Mouse (Mus musculus) kidney, embryonic 16.5 days (tissue): ENCODE measurements around the gene Gdpd3. TPM values are rescaled to one million over a fixed set of nuclear protein-coding genes. Genes with fewer than 3 reads are reported as not detected.
"Not testable (repeated sequence)": the region's sequence is repeated elsewhere in the genome, so short reads cannot be mapped to it uniquely, and the experiment has no call there.

ENCODE experiments used
- ATAC-seq: fragments of 200-750 bp; cut with Nextera tagmentation; 2 replicates; pipeline ENCODE4 v1.8.0; 2017; ENCODE audit warnings: moderate TSS enrichment; ENCODE audit not compliant: low FRiP score, low TSS enrichment
- H3K27ac ChIP-seq: fragments of 300-500 bp; sonication (generic); 2 replicates; pipeline ENCODE4 v1.5.1; 2014; ENCODE audit warnings: low read length
- H3K27me3 ChIP-seq: fragments of 300-500 bp; sonication (generic); 2 replicates; pipeline ENCODE4 v1.6.1; 2014; ENCODE audit warnings: low read length, control low read depth, mixed read lengths; ENCODE audit not compliant: insufficient read depth
- H3K36me3 ChIP-seq: fragments of 300-500 bp; sonication (generic); 2 replicates; pipeline ENCODE4 v1.6.1; 2014; ENCODE audit warnings: low read length, control low read depth, mixed read lengths; ENCODE audit not compliant: insufficient read depth
- H3K4me1 ChIP-seq: fragments of 300-500 bp; sonication (generic); 2 replicates; pipeline ENCODE4 v1.6.1; 2014; ENCODE audit warnings: low read length, control low read depth, mixed read lengths; ENCODE audit not compliant: insufficient read depth
- H3K4me2 ChIP-seq: fragments of 300-500 bp; sonication (generic); replicated peaks from 2 replicates; pipeline ENCODE4 v1.6.1; 2014; ENCODE audit warnings: low read depth, low read length
- H3K4me3 ChIP-seq: fragments of 300-500 bp; sonication (generic); 2 replicates; pipeline ENCODE4 v1.5.1; 2014; ENCODE audit warnings: mild to moderate bottlenecking, low read length
- H3K9ac ChIP-seq: fragments of 300-500 bp; sonication (generic); replicated peaks from 2 replicates; pipeline ENCODE4 v1.6.1; 2014; ENCODE audit warnings: low read length
- H3K9me3 ChIP-seq: fragments of 300-500 bp; sonication (generic); 2 replicates; pipeline ENCODE4 v1.6.1; 2016; ENCODE audit warnings: low read length, control low read depth
- WGBS: fragments of 180-500 bp; shearing (Covaris S2); extraction: QIAGEN DNeasy Blood & Tissue Kit; methylation state at CpG from one replicate; pipeline ENCODE4 v1.1.7; 2014; 5-methylcytosine and 5-hydroxymethylcytosine counted together
- polyA plus RNA-seq: library from polyadenylated mRNA; unstranded; fragments of >200 nt; fragmentation: Nextera tagmentation; extraction: Ambion mirVana; gene quantifications from 2 replicates; pipeline ENCODE4 v1.2.1, GENCODE M21; 2015

The Gdpd3 gene
- polyA plus RNA-seq = 1.8 and 2.0 TPM in 2 replicates

DNA sequence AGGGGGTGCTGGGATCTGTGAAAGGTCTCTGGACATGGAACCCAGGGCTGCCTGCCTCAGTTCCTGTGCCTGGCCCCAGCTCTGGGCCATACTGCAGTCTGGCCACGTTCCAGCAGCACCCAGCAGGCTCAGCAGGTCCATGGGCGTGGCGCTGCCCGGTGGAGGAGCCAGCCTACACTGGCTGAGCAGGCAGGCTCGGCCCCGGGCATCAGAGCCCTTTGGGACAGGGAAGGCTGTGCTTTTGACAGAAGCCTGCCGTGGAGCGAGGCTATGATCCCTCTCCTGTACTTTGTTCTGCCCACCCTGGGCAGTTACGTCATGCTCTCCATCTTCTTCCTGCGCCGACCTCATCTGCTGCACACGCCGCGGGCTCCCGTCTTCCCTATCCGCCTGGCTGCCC lies at the start of gene Gdpd3:
Gene Gdpd3, plus strand, starts transcription at position 134 of the 400 bp plus-strand sequence.
- no peak within 1 kb of the TSS for H3K4me3 ChIP-seq
- no peaks in the 10 kb centered on the region for H3K27me3 ChIP-seq
- H3K4me1 ChIP-seq = peaks cover 12% of the 10 kb centered on the region
- H3K4me2 ChIP-seq = no peak within 1 kb of the TSS
- no peak for ATAC-seq
- H3K9me3 ChIP-seq = no peaks in the 10 kb centered on the region
- H3K27ac ChIP-seq = no peak within 1 kb of the TSS
- peaks cover 64% of the 10 kb centered on the region for H3K36me3 ChIP-seq
- H3K9ac ChIP-seq = no peak within 1 kb of the TSS
- 87% methylated on average over 16 of the region's 16 CpGs for WGBS

DNA sequence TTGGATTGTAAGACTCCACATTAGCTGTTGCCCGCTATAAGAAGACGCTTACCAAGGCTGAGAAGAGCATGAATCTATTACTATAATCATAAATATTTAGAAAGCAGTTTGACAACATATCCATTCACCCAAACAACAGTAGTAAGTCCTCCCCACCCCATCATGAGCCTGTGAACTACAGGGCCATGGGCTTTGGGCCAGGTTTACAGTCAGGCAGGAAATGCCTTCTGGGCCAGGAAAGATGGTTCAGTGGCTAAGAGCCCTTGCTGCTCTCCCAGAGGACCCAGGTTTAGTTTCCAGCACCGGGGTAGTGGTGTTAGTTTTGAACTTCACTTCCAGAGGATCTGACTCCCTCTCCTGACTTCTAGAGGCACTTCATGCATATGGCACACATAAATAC lies 48.6 kb upstream of the Gdpd3 start:
- Histone ChIP-seq H3K27ac (no peak overlapping the region), H3K36me3 (no peaks in the 10 kb centered on the region), H3K9ac (no peak overlapping the region), H3K4me3 (no peak overlapping the region), H3K9me3 (no peaks in the 10 kb centered on the region), H3K4me1 (no peaks in the 10 kb centered on the region), H3K4me2 (no peak overlapping the region), H3K27me3 (no peaks in the 10 kb centered on the region)
- WGBS = 82% methylated on average over 3 of the region's 3 CpGs
- no peak for ATAC-seq

DNA sequence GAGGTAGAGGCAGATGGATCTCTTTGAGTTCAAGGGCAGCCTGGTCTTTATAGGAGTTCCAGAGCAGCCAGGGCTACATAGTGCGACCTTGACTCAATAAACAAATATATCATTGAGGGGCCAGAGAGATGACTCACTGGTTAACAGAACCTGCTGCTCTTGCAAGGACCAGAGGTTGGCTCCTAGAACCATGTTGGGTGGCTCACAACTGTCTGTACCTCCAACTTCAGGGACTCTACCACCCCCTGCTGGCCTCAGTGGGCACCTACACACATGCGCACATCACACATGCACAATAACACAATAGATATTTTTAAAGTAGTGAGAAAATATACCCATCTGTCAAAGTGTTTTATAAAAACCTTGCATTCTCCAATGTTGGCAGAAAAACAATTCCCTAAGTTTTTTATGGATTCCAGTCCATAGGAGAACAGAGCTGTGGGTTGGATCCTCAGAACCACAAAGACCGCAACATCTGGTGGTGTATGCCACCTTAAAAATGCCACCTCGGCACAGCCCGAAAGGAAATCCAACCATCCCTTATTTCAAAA lies 47.3 kb upstream of the Gdpd3 start:
- ATAC-seq = no peak
- Histone ChIP-seq H3K4me1 (no peaks in the 10 kb centered on the region), H3K27me3 (no peaks in the 10 kb centered on the region), H3K27ac (no peak overlapping the region), H3K9ac (no peak overlapping the region), H3K4me3 (no peak overlapping the region), H3K4me2 (no peak overlapping the region), H3K36me3 (no peaks in the 10 kb centered on the region), H3K9me3 (no peaks in the 10 kb centered on the region; the same call in 1 of the 2 replicates)
- WGBS = 87% methylated on average over 5 of the region's 5 CpGs

DNA sequence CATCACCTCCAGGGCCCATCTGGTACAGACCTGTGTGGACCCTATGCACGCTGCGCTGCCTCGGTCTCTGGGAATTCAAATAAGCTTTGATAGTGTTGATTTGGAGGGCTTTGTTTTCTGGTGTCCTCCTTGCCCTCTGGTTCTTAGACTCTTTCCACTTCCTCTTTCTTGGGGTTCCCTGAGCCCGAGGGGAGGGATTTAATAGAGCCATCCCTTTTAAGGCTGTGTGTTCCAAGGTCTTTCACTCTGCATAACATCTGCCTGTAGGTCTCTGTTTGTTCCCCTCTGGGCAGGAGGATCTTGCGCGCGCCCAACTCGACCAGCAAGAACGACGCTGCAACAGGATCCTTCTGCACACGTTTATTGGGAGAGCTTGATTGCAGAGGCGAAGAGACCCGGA lies 44.5 kb upstream of the Gdpd3 start:
- Histone ChIP-seq H3K4me3 (no peak overlapping the region), H3K4me1 (no peaks in the 10 kb centered on the region), H3K27ac (no peak overlapping the region), H3K4me2 (no peak overlapping the region), H3K36me3 (no peaks in the 10 kb centered on the region), H3K9me3 (no peaks in the 10 kb centered on the region; the same call in 1 of the 2 replicates), H3K27me3 (no peaks in the 10 kb centered on the region), H3K9ac (no peak overlapping the region)
- 93% methylated on average over 13 of the region's 13 CpGs for WGBS
- ATAC-seq = no peak

DNA sequence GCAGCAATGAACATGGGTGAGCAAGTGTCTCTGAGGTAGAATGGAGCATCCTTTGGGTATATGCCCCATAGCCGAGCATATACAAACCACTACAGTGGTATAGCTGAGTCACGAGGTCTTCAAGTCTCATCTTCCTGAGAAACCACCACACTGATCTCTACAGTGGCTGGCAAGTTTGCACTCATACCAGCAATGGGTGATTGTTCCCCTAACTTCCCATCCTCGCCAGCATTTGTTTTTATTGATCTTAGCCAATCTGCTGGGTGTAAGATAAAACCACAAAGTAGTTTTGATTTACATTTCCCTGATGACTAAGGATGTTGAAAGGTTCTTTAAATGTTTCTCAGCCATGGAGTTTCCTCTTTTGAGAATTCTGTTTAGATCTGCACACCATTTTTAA lies 41.1 kb upstream of the Gdpd3 start:
- no peaks in the 10 kb centered on the region; the same call in 1 of the 2 replicates for H3K9me3 ChIP-seq
- H3K27me3 ChIP-seq = no peaks in the 10 kb centered on the region
- H3K4me3 ChIP-seq = no peak overlapping the region
- H3K36me3 ChIP-seq = no peaks in the 10 kb centered on the region
- WGBS = 74% methylated on average over 3 of the region's 3 CpGs
- no peak overlapping the region for H3K4me2 ChIP-seq
- no peaks in the 10 kb centered on the region for H3K4me1 ChIP-seq
- no peak overlapping the region for H3K9ac ChIP-seq
- no peak for ATAC-seq
- H3K27ac ChIP-seq = no peak overlapping the region

DNA sequence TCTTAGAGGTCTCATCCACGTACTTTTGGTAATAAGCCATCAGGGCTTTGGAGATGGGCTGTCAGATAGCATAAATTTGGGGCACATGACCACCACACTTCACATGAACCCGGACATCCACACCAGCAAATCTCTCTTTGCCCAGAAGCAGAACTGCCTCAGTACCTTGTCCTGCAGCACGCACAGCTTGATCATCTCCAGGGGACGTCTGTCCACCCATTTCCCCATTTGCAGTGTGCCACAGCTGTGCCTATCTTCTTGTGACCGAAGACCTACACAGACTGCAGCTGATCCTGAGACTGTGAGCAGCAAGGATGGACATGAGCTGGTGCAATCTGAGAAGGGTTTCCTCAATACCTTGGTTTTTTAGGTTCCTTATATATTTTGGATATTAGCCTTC lies 40.5 kb upstream of the Gdpd3 start:
- H3K27me3 ChIP-seq = no peaks in the 10 kb centered on the region
- 82% methylated on average over 5 of the region's 5 CpGs for WGBS
- H3K4me2 ChIP-seq = no peak overlapping the region
- no peaks in the 10 kb centered on the region for H3K4me1 ChIP-seq
- no peak overlapping the region for H3K27ac ChIP-seq
- no peak for ATAC-seq
- H3K36me3 ChIP-seq = no peaks in the 10 kb centered on the region
- H3K9me3 ChIP-seq = no peaks in the 10 kb centered on the region; the same call in 1 of the 2 replicates
- H3K9ac ChIP-seq = no peak overlapping the region
- H3K4me3 ChIP-seq = no peak overlapping the region

DNA sequence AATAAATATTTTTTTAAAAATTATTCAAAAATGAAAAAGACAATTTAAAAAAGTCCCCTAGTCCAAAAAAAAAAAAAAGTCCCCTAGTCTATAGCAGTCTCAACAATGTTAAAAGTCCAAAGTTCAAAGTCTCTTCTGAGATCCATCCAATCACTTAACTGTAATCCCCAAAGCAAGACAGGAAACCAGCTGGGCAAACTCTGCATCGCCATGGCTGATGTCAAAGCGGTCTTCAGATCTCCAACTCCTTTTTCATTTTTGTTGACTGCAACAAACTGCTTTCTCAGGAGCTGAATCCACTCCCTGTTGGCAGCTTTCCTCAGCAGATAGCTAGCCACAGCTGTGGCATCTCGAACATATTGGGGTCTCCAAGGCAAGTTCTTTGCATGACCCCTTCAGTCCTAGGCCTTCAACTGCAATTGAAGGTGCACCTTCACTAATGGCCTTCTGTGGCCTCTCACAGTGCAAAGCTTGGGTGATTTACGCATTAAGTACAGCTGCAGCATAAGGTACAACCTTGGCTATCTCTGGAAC lies 35.8 kb upstream of the Gdpd3 start:
- not testable (repeated sequence) for H3K4me1 ChIP-seq, H3K9me3 ChIP-seq, H3K4me2 ChIP-seq, ATAC-seq, H3K27me3 ChIP-seq, H3K4me3 ChIP-seq, H3K9ac ChIP-seq, H3K36me3 ChIP-seq, H3K27ac ChIP-seq
- WGBS = 78% methylated on average over 4 of the region's 4 CpGs

DNA sequence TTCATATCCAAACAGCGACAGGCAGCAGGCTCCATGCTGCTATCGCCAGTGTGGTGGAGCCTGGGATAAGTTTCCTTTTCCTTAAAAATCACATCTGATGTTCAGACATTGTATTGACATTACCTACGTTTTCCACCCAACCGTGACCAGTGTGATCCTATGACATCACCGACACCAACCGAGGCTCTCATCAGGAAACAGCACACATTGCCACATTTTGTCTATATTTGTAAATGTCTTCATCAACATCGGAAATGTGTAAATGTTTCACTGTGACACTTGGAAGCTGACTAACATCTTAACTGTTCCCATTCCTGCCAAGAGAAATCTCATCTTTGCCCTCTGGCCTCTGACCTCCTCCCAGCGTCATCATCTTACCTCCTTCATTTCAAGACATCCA lies 30.0 kb upstream of the Gdpd3 start:
- Histone ChIP-seq H3K27ac (no peak overlapping the region), H3K4me1 (no peaks in the 10 kb centered on the region), H3K36me3 (no peaks in the 10 kb centered on the region), H3K9me3 (no peaks in the 10 kb centered on the region), H3K27me3 (no peaks in the 10 kb centered on the region), H3K9ac (no peak overlapping the region), H3K4me2 (no peak overlapping the region), H3K4me3 (no peak overlapping the region)
- no peak for ATAC-seq
- 75% methylated on average over 8 of the region's 8 CpGs for WGBS

DNA sequence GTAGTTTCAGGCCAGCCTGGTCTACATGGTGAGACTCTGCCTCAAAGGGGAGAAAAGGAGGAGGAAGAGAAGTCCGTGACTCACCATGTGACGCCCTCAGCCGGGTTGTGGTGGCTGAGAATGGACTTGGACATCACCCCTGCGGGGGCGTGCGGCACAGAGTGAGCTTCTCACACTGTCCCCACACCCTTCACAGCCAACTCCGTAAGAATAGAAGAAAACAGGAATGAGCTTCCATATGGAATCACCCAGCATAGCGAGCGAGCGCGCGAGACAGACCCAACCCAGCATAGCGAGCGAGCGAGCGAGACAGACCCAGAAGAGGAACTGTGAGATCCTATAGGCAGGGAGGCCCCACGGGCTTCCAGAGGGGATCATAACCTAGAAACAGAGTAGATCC lies 26.6 kb upstream of the Gdpd3 start:
- Histone ChIP-seq H3K4me3 (no peak overlapping the region), H3K9me3 (no peaks in the 10 kb centered on the region), H3K27ac (no peak overlapping the region), H3K4me2 (no peak overlapping the region), H3K4me1 (no peaks in the 10 kb centered on the region), H3K27me3 (no peaks in the 10 kb centered on the region), H3K9ac (no peak overlapping the region), H3K36me3 (no peaks in the 10 kb centered on the region)
- WGBS = 81% methylated on average over 17 of the region's 17 CpGs
- ATAC-seq = no peak

DNA sequence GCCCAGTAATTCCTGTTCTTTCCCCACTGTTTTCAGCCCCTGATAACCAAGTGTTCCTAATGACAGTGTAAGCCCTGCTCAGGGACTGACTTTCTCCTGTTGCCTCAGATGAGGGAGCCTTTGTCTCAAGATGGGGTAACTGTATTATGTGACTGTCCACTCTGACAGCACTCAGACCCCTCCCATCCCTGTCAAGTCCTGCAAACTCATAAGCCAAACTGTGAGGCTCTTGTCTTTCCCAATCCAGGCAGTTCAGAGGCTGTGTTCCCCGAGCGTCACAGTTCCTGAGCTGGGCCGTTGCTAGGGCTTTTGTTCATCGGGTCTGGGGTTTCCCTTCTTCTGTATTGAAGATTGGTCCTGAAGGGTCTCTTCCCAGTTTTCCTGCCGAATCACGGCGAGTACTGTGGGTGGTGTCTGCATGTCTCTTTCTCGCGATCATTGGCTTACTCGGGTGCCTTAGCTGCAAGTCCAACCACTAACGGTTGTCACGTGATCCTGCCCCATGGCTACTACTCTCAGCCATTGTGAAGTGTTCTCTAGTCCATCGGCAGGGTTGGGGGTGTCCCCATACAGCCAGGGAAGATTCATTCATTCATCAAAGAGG lies 25.9 kb upstream of the Gdpd3 start:
- no peak overlapping the region for H3K27ac ChIP-seq
- no peaks in the 10 kb centered on the region for H3K27me3 ChIP-seq
- H3K4me1 ChIP-seq = no peaks in the 10 kb centered on the region
- no peaks in the 10 kb centered on the region for H3K36me3 ChIP-seq
- 82% methylated on average over 13 of the region's 13 CpGs for WGBS
- H3K4me3 ChIP-seq = no peak overlapping the region
- H3K4me2 ChIP-seq = no peak overlapping the region
- no peaks in the 10 kb centered on the region for H3K9me3 ChIP-seq
- ATAC-seq = no peak
- no peak overlapping the region for H3K9ac ChIP-seq
